Mouse (Mus musculus): ENCODE measurements around the gene Sprr1b. TPM values are rescaled to one million over a fixed set of nuclear protein-coding genes. Genes with fewer than 3 reads are reported as not detected.

Gene Sprr1b
- not detected for total RNA-seq (2023)

GRCm38 (mm10) chr3:92438689-92439088, at the start of gene Sprr1b:
TSS of gene Sprr1b (minus strand) at chr3:92438789.

GRCm38 (mm10) chr3:92485863-92486262, 47.3 kb upstream of the Sprr1b start, which contains the start of gene Sprr1a:
TSS of gene Sprr1a (minus strand) at chr3:92485895.

GRCm38 (mm10) chr3:92458620-92459019, 20.0 kb upstream of the Sprr1b start, which contains the start of gene Sprr3:
TSS of gene Sprr3 (minus strand) at chr3:92458720.

GRCm38 (mm10) chr3:92432282-92432681, 6.3 kb downstream of the Sprr1b start, which contains the start of gene Sprr2k:
TSS of gene Sprr2k (plus strand) at chr3:92432582.

GRCm38 (mm10) chr3:92429323-92429722, 9.3 kb downstream of the Sprr1b start, which contains the start of gene Gm9774:
TSS of gene Gm9774 (minus strand) at chr3:92429423.

DNA sequence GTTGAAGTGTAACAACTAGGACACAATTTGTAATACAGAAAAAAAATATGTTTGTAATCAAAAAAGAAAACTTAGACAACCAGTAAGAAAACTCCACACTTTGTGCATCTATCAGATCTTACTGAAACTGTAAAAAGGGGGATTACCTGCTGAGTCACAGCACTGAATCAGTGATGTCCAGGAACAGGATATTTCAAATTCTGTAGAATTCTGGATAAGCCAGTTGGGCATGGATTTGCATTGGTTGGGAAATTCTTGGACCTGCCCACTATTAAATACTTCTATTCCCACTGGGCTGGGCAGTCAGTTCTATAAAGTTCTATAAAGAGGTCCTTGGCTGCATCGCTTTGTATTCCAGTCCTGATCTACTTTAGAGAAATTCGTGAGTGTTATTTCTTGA, 20.8 kb downstream of the Sprr1b start, which contains the start of gene Sprr2j-ps:
Gene Sprr2j-ps, plus strand, starts transcription at position 301 of the 400 bp plus-strand sequence.

DNA sequence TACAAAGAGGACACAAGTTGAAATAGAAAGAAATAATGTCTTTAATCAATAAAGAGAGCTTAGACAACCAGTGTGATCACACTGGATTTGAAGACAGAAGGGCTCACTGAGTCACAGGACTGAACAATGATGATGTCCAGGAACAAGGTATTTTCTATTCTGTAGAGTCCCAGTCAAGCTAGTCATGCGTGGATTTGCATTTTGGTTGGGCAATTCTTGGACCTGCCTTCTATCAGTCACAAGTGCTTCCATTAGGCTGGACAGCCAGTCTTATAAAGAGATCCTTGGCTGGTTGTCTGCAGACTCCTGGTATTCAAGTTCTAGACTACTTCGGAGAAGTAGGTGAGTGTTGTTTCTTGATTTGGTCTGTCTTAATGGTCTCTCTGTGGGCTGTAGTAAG, 30.9 kb downstream of the Sprr1b start, which contains the start of gene Sprr2i:
Gene Sprr2i, plus strand, starts transcription at position 301 of the 400 bp plus-strand sequence.

Other genes with a start within 250 kb of the Sprr1b start
- not detected for gene Sprr2a1, start 223.0 kb downstream of the Sprr1b start, total RNA-seq (2023)
- gene Sprr2a2, start 222.9 kb downstream of the Sprr1b start, total RNA-seq (2023) = not detected
- gene Sprr2a3, start 153.4 kb downstream of the Sprr1b start, total RNA-seq (2023) = not detected
- not detected for gene Sprr2b, start 122.2 kb downstream of the Sprr1b start, total RNA-seq (2023)
- gene Sprr2d, start 99.6 kb downstream of the Sprr1b start, total RNA-seq (2023) = not detected
- not detected for gene Sprr2e, start 86.6 kb downstream of the Sprr1b start, total RNA-seq (2023)
- gene Sprr2f, start 73.6 kb downstream of the Sprr1b start, total RNA-seq (2023) = not detected
- gene Sprr2h, start 53.1 kb downstream of the Sprr1b start, total RNA-seq (2023) = not detected
- not detected for gene Sprr2i, start 30.8 kb downstream of the Sprr1b start, total RNA-seq (2023)
- not detected for gene Sprr2j-ps, start 20.7 kb downstream of the Sprr1b start, total RNA-seq (2023)
- gene Gm9774, start 9.4 kb downstream of the Sprr1b start, total RNA-seq (2023) = 0.76 TPM
- gene Sprr2k, start 6.2 kb downstream of the Sprr1b start, total RNA-seq (2023) = not detected
- not detected for gene Sprr3, start 19.9 kb upstream of the Sprr1b start, total RNA-seq (2023)
- not detected for gene Sprr1a, start 47.1 kb upstream of the Sprr1b start, total RNA-seq (2023)
- gene Sprr4, start 61.7 kb upstream of the Sprr1b start, total RNA-seq (2023) = not detected
- not detected for gene 2310046K23Rik, start 95.7 kb upstream of the Sprr1b start, total RNA-seq (2023)
- not detected for gene Ivl, start 134.9 kb upstream of the Sprr1b start, total RNA-seq (2023)
- not detected for gene Smcp, start 150.2 kb upstream of the Sprr1b start, total RNA-seq (2023)
- not detected for gene 2210017I01Rik, start 168.7 kb upstream of the Sprr1b start, total RNA-seq (2023)
- gene Lce6a, start 182.9 kb upstream of the Sprr1b start, total RNA-seq (2023) = not detected
- not detected for gene Lce1a1, start 209.5 kb upstream of the Sprr1b start, total RNA-seq (2023)
- gene Lce1b, start 218.1 kb upstream of the Sprr1b start, total RNA-seq (2023) = not detected
- gene Lce1a2, start 231.5 kb upstream of the Sprr1b start, total RNA-seq (2023) = not detected
- not detected for gene Lce1c, start 240.5 kb upstream of the Sprr1b start, total RNA-seq (2023)
- not detected for gene Lce1d, start 248.4 kb upstream of the Sprr1b start, total RNA-seq (2023)

All from CD4-positive naive resting alpha-beta T cell, adult 76 days (primary cell).